Mouse (Mus musculus): Measurements from ENCODE around the gene Prlr. TPM values are rescaled to one million over a fixed set of nuclear protein-coding genes. Genes with fewer than 3 reads are reported as not detected.
A peak's percentile ranks its signal among the peaks of the same experiment; 100 is the strongest.

The Prlr gene
- polyA plus RNA-seq, 1 experiment from 2014 or later, result 52.3 TPM

- H3K36me3 ChIP-seq (ENCODE audit: control insufficient read depth, insufficient read depth), result no peaks in the 10 kb centered on the region
- H3K27ac ChIP-seq (ENCODE audit: low read depth, low read length), result no peak overlapping the region
- ATAC-seq, result no peak
- WGBS, result 69% methylated on average over 1 of the region's 1 CpGs
- H3K27me3 ChIP-seq (replicated peaks; ENCODE audit: control insufficient read depth, insufficient read depth, low read length), result no peaks in the 10 kb centered on the region
- no peak overlapping the region for H3K4me3 ChIP-seq (ENCODE audit: low read depth, low read length)
- TF ChIP-seq CTCF (IDR thresholded peaks at IDR 0.05; ENCODE audit: low read depth), result no peak
- H3K4me2 ChIP-seq (replicated peaks; ENCODE audit: low read depth), result no peak overlapping the region
- H3K9me3 ChIP-seq (ENCODE audit: control insufficient read depth), result no peaks in the 10 kb centered on the region
- H3K9ac ChIP-seq (ENCODE audit: low read depth, low read length), result no peak overlapping the region
- no peaks in the 10 kb centered on the region for H3K4me1 ChIP-seq (replicated peaks; ENCODE audit: control insufficient read depth, insufficient read depth, low read length)
Measured at GRCm38 (mm10) chr15:10296570-10296969, 119.5 kb downstream of the Prlr start.

GRCm38 (mm10) chr15:10298058-10298457, 121.0 kb downstream of the Prlr start:
- TF ChIP-seq CTCF (IDR thresholded peaks at IDR 0.05; ENCODE audit: low read depth), result no peak
- Histone ChIP-seq H3K27ac (ENCODE audit: low read depth, low read length) (no peak overlapping the region), H3K9me3 (ENCODE audit: control insufficient read depth) (no peaks in the 10 kb centered on the region), H3K4me1 (replicated peaks; ENCODE audit: control insufficient read depth, insufficient read depth, low read length) (no peaks in the 10 kb centered on the region), H3K9ac (ENCODE audit: low read depth, low read length) (no peak overlapping the region), H3K36me3 (ENCODE audit: control insufficient read depth, insufficient read depth) (no peaks in the 10 kb centered on the region), H3K27me3 (replicated peaks; ENCODE audit: control insufficient read depth, insufficient read depth, low read length) (no peaks in the 10 kb centered on the region), H3K4me3 (ENCODE audit: low read depth, low read length) (no peak overlapping the region), H3K4me2 (replicated peaks; ENCODE audit: low read depth) (no peak overlapping the region)
- no peak for ATAC-seq
- WGBS, result 75% methylated on average over 1 of the region's 1 CpGs

GRCm38 (mm10) chr15:10299467-10299866, 122.4 kb downstream of the Prlr start:
- Histone ChIP-seq H3K36me3 (ENCODE audit: control insufficient read depth, insufficient read depth) (no peaks in the 10 kb centered on the region), H3K4me1 (replicated peaks; ENCODE audit: control insufficient read depth, insufficient read depth, low read length) (no peaks in the 10 kb centered on the region), H3K27ac (ENCODE audit: low read depth, low read length) (no peak overlapping the region), H3K4me2 (replicated peaks; ENCODE audit: low read depth) (no peak overlapping the region), H3K4me3 (ENCODE audit: low read depth, low read length) (no peak overlapping the region), H3K27me3 (replicated peaks; ENCODE audit: control insufficient read depth, insufficient read depth, low read length) (no peaks in the 10 kb centered on the region), H3K9ac (ENCODE audit: low read depth, low read length) (no peak overlapping the region), H3K9me3 (ENCODE audit: control insufficient read depth) (no peaks in the 10 kb centered on the region)
- ATAC-seq, result no peak
- no peak for TF ChIP-seq CTCF (IDR thresholded peaks at IDR 0.05; ENCODE audit: low read depth)
- 85% methylated on average over 3 of the region's 3 CpGs for WGBS

GRCm38 (mm10) chr15:10306461-10306860, 129.4 kb downstream of the Prlr start:
- Histone ChIP-seq H3K4me3 (ENCODE audit: low read depth, low read length) (no peak overlapping the region), H3K9me3 (ENCODE audit: control insufficient read depth) (no peaks in the 10 kb centered on the region), H3K9ac (ENCODE audit: low read depth, low read length) (no peak overlapping the region), H3K36me3 (ENCODE audit: control insufficient read depth, insufficient read depth) (no peaks in the 10 kb centered on the region), H3K4me2 (replicated peaks; ENCODE audit: low read depth) (no peak overlapping the region), H3K27me3 (replicated peaks; ENCODE audit: control insufficient read depth, insufficient read depth, low read length) (no peaks in the 10 kb centered on the region), H3K4me1 (replicated peaks; ENCODE audit: control insufficient read depth, insufficient read depth, low read length) (no peaks in the 10 kb centered on the region), H3K27ac (ENCODE audit: low read depth, low read length) (no peak overlapping the region)
- WGBS, result 94% methylated on average over 1 of the region's 1 CpGs
- no peak for ATAC-seq
- no peak for TF ChIP-seq CTCF (IDR thresholded peaks at IDR 0.05; ENCODE audit: low read depth)

- no peak for TF ChIP-seq CTCF (IDR thresholded peaks at IDR 0.05; ENCODE audit: low read depth)
- Histone ChIP-seq H3K27ac (ENCODE audit: low read depth, low read length) (no peak overlapping the region), H3K4me3 (ENCODE audit: low read depth, low read length) (no peak overlapping the region), H3K36me3 (ENCODE audit: control insufficient read depth, insufficient read depth) (no peaks in the 10 kb centered on the region), H3K4me2 (replicated peaks; ENCODE audit: low read depth) (no peak overlapping the region), H3K9me3 (ENCODE audit: control insufficient read depth) (no peaks in the 10 kb centered on the region), H3K9ac (ENCODE audit: low read depth, low read length) (no peak overlapping the region), H3K4me1 (replicated peaks; ENCODE audit: control insufficient read depth, insufficient read depth, low read length) (no peaks in the 10 kb centered on the region), H3K27me3 (replicated peaks; ENCODE audit: control insufficient read depth, insufficient read depth, low read length) (no peaks in the 10 kb centered on the region)
- WGBS, result 59% methylated on average over 5 of the region's 5 CpGs
- ATAC-seq, result no peak
Measured at GRCm38 (mm10) chr15:10311826-10312225, 134.8 kb downstream of the Prlr start.

- TF ChIP-seq CTCF (IDR thresholded peaks at IDR 0.05; ENCODE audit: low read depth), result peak; percentile 78
- Histone ChIP-seq H3K4me1 (replicated peaks; ENCODE audit: control insufficient read depth, insufficient read depth, low read length) (no peaks in the 10 kb centered on the region), H3K9ac (ENCODE audit: low read depth, low read length) (no peak overlapping the region), H3K4me3 (ENCODE audit: low read depth, low read length) (no peak overlapping the region), H3K36me3 (ENCODE audit: control insufficient read depth, insufficient read depth) (no peaks in the 10 kb centered on the region), H3K9me3 (ENCODE audit: control insufficient read depth) (no peaks in the 10 kb centered on the region), H3K27ac (ENCODE audit: low read depth, low read length) (no peak overlapping the region), H3K4me2 (replicated peaks; ENCODE audit: low read depth) (no peak overlapping the region), H3K27me3 (replicated peaks; ENCODE audit: control insufficient read depth, insufficient read depth, low read length) (no peaks in the 10 kb centered on the region)
- ATAC-seq, result no peak
- 49% methylated on average over 7 of the region's 7 CpGs for WGBS
Measured at GRCm38 (mm10) chr15:10313522-10314455, 136.8 kb downstream of the Prlr start.

Data from intestine, postnatal 0 days (tissue).